Mouse (Mus musculus) spleen, adult 2 months (tissue): ENCODE data around the gene Wdr17.

Experiments
- CTCF ChIP-seq: fragments of 200-500 bp; IDR thresholded peaks from 2 replicates; pipeline ENCODE4 v1.5.1; 2011; ENCODE audit warnings: mild to moderate bottlenecking, inconsistent platforms; ENCODE audit not compliant: insufficient read depth, insufficient read length, insufficient replicate concordance; ENCODE audit errors: extremely low read depth
- POLR2A ChIP-seq: fragments of 200-500 bp; IDR thresholded peaks from 2 replicates; pipeline ENCODE4 v1.6.1; 2011; ENCODE audit warnings: low read depth, low read length, inconsistent platforms

- TF ChIP-seq CTCF, result no peak
- no peak for TF ChIP-seq POLR2A
Measured at GRCm38 (mm10) chr8:54779317-54780133, 107.5 kb downstream of the Wdr17 start.
